Mouse (Mus musculus) layer of hippocampus, adult 8-10 months (tissue): ENCODE data around the gene Twf2. TPM values are rescaled to one million over a fixed set of nuclear protein-coding genes. Genes with fewer than 3 reads are reported as not detected.
"Not testable (repeated sequence)": the region's sequence is repeated elsewhere in the genome, so short reads cannot be mapped to it uniquely, and the experiment has no call there.

Experiments
- DNase-seq, 2 experiments: peaks; one replicate each; pipeline ENCODE4 v3.0.0; 2022; ENCODE audit warnings: low spot score in 2 of 2
- total RNA-seq, 4 experiments: library from RNA; stranded (reverse); gene quantifications; 2 replicates each; pipeline ENCODE4 v1.2.4; 2022

Gene Twf2
- 10 to 100 TPM; 53.5 to 61.3 (median 56.8) TPM for total RNA-seq

DNA sequence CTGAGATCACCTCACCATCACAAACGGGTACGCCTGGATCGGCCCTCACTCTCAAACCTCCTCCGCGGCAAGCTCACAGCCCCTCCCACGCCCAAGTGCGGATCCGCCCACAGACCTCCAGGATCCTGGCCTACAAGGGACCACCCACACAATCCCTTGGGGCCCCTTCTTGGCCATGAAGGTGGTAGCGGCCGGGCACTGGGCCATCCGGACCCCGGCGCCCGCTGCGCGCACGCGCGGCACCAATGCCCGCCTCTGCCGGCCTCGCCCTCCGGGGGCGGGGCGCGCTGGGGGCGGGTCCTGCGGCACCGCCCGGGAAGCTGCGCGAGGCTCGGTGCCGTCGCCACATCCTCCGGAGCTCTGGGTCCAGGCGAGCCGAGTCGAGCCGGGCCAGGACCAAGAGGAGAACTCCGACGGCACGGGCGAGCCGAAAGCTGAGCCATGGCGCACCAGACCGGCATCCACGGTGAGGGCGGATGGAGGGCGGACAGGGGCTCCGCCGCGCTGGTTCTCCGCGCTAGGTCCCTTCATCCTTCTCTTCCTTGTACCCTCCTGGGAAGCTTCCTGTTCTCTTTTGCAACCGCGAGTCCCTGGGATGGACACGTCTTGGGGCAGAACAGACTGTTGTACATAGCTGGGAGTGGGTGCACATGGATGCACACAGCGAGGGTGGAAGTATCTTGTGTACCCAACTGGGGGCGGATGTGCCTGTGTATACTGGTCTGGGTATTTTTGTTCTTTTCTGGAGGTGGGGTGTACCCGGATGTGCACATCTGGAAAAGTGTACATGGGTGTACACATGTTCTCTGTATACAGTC lies at the start of gene Twf2:
Twf2 (plus strand) TSS at position 290 of the 818 bp plus-strand sequence.
- peak; percentile 82 to 87 for DNase-seq

DNA sequence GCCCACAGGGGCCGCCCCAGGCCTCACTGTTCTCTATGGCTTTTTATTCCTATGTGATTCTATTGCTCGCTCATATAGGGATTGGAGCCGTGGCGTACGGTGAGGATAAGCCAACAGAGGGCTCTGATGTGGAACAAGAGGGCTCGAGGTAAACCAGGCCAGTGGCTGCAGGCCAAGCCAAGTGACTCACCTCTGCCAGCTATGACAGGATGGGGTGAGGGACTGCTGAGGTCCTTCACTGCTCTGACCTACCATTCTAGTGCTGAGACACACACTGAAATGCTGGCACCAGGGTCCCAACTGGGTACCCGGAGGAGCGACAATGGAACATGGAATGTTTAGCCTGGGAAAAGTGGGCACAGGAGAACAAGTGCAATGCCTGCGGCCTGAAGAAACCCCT lies 48.8 kb upstream of the Twf2 start:
- no peak for DNase-seq

DNA sequence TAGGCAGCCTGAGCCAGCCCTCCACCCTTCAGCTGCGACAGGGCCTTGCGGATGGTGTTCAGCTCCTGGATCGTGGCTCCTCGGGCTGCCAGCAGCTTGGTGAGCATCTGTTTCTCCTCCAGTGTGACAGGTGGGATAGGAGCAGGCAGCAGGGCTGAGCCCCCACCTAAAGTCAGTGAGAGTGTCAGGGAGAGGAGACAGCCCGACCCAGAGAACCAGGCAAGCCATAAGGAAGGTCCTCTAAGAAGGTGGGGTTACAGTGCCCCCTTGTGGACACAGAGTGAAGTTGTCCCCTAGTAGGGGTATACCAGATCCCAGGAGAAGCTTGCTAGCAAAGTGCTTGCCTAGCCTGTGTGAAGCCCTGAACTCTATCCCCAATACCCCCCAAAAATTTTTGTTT lies 46.5 kb upstream of the Twf2 start:
- peak in 1 of 2 experiments; percentile 59 for DNase-seq

DNA sequence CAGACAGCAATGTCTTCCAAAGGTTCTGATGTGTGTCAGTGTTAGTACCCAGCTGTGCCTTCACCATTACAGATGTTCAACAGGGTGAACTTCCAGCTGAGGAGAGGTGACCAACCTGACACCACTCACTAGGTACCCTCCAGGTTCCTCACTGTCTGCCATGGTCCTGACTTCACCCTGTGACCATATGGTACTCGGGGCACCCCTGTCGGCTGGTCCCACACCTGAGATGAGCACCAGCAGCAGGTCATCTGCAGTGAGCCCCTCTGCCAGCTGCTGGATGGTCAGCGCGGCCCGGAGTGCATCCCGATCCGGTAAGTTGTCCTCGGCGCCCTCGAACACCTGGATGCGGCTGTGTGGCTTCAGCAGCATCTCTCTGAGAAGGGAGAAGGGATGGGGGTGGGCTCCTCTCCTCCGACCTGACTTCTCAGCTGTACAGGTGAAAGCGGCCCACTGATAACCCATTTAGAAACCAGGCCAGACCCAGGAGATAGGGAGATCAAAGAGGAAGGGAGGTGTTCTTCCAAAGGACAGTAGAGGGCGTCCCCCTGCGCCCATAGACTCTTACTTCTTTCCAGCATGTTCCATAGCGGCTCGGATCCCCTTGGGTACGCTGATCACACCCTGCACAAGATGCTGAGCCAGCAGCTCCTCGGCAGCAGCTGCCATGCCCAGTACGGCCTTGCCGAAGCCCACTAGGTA lies 45.8 kb upstream of the Twf2 start:
- no peak for DNase-seq

DNA sequence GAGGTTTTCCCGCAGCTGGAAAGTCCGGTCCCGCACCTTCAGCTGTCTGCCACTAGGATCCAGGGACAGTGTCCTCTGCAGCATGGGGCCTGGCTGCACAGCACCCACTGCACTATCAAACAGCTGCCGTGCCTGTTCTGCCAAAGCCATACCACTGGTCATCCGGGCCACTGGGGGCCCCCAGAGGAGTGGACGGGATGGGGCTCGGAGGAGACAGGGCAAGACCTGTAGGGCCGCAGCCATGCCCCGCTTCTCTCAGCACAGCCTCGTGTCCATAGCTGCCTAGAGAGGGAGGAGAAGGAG lies 45.3 kb upstream of the Twf2 start:
- no peak for DNase-seq

DNA sequence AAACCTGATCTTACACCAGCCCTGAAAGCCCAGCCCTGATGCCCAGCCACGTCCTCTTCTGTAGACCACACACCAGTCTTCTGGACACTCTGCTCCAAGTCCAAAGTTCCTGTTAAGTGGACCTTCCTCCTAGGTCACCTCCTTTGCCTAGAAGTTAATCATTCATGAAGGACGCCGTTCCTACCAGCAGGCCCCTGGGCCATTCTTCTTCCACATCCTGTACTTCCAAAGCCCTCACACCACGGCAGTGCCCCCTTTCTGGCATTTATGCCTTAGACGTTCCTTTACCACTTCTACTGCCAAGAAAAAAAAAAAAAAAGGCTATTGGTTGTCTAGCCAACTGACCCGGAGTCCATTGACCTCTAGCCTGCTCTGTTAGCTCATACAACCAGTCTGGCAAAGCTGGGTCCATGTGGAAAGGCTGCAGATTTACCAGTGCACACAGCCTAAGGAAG lies 44.8 kb upstream of the Twf2 start, which contains the start of gene Glyctk:
Glyctk (minus strand) TSS at position 102 of the 455 bp plus-strand sequence.
- DNase-seq, result no peak

DNA sequence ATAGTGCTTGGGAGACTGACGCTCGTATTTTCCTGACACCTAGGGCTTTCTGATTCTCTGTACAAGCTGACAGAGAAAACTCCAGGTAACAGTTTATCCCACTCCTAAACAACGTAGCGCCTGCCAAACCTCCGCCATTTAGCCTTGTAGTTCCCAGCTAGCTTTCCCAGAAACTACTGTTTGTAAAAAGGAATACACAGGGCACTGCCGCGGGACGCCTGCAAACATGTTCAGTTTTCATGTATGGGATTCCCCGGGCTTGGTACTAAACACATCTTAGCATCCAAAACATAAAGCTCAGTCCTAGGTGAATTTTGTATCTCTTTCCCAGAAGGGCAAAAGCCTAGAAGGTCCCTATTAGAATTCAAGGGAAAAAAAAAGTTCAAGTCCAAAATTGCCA lies 43.7 kb upstream of the Twf2 start:
- DNase-seq, result no peak

DNA sequence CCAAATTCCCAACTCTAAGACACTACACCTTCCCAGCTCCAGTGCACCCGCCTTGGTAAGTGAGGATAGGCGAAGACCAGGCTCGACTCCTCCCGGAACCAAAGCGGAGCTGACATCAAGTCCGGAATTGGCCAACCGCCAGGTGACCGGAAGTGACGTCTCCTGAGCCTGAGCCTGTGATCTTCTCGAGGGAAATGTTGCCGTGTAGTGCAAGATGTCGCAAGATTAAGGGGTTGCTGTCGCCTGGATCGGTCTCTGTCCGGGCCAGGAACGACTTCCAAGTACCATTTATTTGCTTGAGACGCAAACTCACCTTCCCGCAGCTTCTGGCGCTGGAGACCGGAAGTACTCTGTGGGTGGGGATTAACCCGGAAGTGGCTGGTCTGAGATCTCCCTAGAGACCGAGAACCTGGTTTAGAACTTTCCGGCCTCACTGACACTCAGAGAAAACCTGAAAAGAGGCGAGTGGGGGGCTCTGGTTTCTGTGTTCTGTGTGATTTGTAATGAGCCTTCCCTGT lies 43.1 kb upstream of the Twf2 start:
- DNase-seq, result peak; percentile 88 to 94

DNA sequence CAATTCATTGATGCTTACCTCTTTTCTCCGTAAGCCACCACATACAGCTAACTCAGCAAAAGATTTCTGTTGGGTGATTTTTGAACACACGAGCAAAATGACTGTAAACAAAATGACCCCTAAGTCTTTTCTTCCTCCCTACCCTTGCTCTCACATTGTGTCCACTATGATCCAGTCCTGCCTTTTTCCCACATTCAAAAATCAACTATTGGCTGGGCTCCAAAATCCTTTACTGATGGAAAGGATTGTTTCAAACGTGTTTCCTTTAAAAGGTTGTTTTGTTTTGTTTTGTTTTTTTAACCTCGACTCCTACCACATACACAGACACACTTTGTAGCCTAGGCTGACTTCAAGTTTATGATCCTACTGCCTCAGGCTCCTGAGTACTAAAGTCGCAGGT lies 42.5 kb upstream of the Twf2 start:
- no peak for DNase-seq

DNA sequence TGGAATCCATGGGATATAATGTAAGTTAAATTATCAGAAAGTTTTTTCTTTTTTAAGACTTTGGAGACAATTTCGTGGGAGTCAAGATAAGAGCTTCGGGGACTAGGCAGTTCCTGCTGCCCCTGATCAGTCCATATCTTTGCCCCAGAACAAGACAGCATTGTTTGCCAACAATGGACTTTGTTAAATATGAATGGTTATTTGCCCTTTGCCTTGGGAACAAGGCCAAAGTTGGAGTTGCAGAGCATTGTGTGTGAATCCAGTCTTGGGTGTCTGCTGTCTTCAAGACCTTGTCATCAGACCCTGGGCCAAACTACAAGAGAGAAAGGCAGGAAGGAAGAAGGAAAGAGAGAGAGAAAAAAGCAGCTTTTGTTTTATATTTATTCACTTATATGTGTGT lies 36.2 kb upstream of the Twf2 start:
- no peak for DNase-seq

DNA sequence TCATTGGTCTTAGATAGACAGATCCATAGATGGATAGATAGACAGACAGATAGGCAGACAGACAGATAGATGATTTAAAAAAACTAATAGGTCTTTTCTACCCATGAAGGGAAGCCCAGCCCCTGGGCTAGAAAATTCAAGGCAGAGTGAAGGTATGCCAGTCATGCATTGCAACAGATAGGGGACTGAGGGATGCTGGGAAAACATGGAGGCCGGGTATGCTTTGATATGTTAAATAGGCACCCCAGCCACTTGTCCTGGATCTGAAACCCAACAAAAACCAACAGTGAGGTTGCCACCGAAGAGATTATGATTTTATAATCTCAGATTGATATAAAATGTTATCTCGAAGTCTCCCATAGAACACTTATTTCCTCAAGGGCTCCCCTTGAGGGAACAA lies 35.7 kb upstream of the Twf2 start:
- no peak for DNase-seq

DNA sequence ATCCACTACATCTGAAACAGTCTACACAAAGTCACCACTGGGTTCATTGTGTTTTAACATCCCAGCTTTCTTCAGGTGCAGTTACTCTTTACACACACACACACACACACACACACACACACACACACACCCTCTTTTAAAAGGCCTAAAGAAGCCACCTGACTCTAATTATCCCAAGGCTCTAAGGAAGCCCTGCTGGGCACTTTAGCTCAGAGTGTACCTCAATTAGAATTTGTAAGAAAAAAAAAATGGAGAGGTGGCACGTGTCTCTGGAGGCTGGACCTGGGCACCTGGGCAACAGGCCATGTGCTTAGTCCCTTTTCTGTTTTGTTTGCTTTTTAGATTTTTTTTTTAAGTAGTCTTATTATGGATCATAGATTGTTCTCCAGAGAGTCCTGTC lies 35.2 kb upstream of the Twf2 start:
- DNase-seq, result no peak

DNA sequence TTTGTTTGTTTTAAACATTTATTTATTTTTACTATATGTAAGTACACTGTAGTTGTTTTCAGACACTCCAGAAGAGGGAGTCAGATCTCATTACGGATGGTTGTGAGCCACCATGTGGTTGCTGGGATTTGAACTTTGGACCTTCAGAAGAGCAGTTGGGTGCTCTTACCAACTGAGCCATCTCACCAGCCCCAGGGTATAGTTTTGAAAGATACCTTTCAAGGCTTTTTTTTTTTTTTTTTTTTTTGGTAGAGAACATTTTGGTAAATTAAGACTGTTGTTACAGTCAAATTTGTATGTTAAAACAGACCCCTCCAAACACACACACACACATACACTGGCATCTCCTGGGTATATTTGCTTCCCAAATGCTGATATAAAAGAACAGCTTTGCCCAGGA lies 33.9 kb upstream of the Twf2 start:
- not testable (repeated sequence) for DNase-seq

DNA sequence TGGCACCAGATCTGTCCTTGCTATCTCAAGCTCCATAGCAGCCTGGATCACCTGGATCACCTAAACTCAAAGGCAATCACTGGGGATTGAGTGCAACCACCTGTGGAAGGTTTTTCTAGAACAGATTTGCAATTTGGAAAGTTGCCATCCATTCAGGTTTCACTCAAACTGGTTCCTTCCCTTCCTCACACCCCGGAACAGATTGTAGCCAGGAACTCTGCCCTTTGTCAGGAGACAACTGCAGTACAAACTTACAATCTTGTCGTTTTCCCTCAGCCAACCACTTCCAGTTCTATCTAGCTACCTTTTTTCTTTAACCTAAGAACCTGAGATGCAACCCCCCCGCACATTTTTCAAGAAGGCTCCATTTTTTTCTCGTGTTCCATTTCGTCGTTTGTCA lies 33.0 kb upstream of the Twf2 start:
- DNase-seq, result no peak

DNA sequence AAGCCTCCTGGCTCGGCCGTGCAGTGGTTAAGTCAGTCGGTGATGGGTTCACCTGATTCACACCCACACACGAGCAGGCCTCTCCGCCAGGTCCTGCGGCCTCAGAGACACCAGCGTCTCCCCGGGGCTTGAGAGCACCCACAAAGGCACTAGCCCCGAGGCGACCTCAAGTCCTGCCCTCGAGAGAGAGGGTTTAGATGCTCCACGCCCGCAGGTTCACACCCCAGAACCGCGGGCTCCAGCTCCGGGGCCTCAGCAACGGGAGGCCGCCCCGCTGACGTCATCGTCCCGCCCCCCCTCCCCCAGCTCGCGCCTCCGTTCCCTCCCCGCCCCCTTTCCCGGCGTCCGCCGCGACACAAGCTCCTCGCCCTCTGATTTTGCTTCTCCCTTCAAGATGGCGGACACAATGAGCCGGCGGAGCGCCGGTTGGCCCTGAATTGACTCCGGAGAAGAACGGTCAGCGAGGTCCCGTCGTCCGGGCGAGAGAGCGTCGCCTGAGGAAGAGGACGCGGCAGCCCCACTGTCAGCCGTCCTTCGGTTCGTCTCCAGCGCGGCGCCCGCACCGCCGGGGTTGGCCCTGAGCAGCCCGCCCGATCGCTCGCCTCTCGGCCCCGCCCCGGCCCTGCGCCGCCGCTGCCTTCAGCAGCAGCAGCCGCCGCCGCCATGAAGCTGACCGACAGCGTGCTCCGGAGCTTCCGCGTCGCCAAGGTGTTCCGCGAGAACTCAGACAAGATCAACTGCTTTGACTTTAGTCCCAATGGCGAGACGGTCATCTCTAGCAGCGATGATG lies 32.2 kb upstream of the Twf2 start, which contains the start of gene Wdr82:
Wdr82 (plus strand) TSS at position 373 of the 790 bp plus-strand sequence.
- peak; percentile 79 to 86 for DNase-seq

DNA sequence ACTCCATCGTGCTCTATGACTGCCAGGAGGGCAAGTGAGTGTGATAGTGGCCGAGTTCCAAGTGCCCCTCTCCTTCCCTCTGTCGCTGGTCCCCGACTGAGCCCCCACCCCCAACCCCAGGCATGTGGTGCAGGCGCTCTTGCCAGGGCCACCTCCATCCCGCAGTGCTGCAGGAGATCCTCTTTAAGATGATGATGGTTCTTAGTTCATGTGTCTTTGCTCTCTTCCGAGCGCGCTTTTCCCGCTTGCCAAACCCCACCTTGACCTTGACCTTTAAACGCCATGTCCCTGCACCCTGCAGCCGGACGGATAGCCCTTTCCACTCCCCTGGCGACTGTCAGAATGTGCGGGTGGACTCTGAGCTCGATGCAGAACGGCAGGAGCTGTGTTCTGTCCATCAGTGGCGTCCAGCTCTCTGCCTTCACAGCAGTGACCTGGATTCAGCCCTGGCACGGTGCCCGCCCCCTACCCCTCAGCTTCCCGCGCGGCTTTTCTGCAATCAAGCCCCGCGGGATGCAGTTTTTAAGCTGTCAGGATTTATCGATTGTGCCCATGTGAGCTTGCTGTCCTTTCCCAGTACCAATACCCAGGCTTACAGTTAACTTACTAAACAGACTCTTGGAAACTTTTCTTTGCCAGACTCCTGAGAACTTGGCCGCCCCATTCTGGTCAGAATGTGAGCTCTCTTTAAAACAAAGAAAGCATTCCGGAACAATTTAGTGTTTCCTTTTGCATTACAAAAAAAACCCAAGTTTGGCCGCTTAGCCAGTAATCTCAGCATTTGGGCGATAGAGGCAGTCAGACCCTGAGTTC lies 31.4 kb upstream of the Twf2 start:
- DNase-seq, result peak in 1 of 2 experiments; percentile 57

DNA sequence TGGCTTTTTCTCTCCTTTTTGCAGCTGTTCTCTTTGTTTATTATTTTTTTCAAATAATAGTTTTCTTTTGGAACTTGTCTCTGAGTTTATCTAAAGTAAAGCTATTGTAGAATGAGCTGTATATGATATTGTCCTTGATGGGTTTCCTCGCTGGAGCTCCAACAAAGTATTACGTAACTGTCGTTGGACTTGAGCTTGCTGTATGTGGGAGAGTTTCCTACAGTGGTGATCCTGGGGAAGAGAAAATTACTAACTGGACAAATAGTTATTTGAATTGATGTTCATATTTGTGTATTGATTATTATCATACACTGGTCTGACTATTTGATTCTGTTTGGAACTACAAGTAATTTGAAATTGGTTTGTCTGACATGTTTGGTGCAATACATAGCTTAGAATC lies 30.4 kb upstream of the Twf2 start:
- no peak for DNase-seq

DNA sequence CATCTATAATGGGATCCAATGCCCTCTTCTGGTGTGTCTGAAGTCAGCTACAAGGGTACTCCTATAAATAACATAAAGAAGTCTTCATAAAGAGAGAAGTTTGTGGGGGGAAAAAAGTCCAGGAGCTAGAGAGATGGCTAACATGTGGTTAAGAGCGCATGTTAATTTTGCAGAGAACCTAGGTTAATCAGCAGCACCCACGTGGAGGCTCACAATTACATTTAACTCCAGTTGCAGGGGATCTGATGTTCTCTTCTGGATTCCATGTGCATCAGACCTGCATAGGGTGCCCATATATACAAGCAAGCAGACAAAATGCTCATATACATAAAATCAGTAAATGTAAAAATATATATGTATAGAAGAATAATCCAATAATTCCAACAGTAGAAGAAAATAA lies 29.5 kb upstream of the Twf2 start:
- DNase-seq, result no peak

DNA sequence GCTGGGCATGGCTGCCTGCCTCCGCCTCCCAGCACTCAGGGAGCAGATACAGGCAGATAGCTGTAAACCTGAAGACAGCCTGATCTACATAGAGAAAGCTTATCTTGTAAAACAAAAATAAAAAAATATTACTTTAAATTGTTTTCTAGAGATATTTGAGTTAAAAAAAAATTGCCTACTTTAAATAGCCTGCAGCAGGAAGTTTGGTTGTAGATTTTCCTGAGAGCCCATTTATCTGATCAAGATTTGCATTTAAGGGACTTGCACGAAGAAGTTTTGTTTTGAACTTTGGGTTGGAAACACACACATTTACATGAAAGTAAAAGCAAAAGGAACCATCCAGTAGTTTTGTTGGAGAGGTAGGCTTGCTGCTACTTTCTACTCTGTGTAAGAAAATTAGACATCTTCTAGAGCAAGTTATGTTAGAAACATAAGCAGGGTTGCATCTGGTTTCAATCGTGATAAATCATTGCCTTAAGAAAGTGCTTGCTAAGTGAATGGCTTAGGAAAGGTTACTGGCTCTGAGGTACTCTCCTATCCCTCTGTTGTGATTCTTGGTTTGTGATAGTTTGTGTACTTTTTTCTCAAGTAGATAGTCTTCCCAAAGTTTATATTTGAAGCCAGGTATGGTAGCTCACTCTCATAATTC lies 27.2 kb upstream of the Twf2 start:
- DNase-seq, result no peak

DNA sequence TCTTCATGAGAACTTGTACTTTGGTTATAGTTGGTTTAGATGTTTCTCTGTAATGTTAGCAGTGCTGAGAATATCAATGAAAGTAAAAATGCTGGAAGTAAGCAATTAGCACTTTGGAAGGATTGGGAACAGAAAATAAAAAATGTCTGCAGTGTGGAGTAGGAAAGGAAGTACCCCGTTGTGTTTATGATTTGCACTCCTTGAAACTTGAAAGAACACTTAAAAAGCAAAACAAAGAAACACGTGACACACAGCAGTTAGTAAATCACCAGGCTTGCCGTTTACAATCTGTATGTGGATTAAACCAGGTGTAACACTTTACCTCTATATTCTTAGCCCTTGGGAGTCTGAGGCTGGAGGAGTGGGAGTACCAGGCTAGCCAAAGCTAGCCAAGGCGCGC lies 26.1 kb upstream of the Twf2 start:
- DNase-seq, result no peak
